Mouse (Mus musculus) large intestine, adult 2 months (tissue): ENCODE measurements around the gene Lekr1. TPM values are rescaled to one million over a fixed set of nuclear protein-coding genes. Genes with fewer than 3 reads are reported as not detected.
"Not testable (repeated sequence)": the region's sequence is repeated elsewhere in the genome, so short reads cannot be mapped to it uniquely, and the experiment has no call there.

Experiments
- DNase-seq: peaks from one replicate; pipeline ENCODE4 v3.0.0-alpha.2; 2012; ENCODE audit warnings: low read depth, low spot score
- WGBS: fragments of 180-500 bp; shearing (Covaris S2); methylation state at CpG from one replicate; pipeline ENCODE4 v1.1.7; 2018; 5-methylcytosine and 5-hydroxymethylcytosine counted together
- polyA plus RNA-seq: library from polyadenylated mRNA; depleted of rRNA; stranded (reverse); fragments of >200 nt; gene quantifications from 2 replicates; pipeline ENCODE4 v1.2.3, GENCODE M21; 2012

Lekr1 gene
- polyA plus RNA-seq, 1 experiment: 0.45 TPM

- WGBS: 89% methylated on average over 4 of the region's 4 CpGs
- DNase-seq: no peak
Measured at GRCm38 (mm10) chr3:65744936-65745335, 78.9 kb downstream of the Lekr1 start.

- 81% methylated on average over 20 of the region's 20 CpGs for WGBS
- DNase-seq: no peak
Measured at GRCm38 (mm10) chr3:65764511-65765508, 98.8 kb downstream of the Lekr1 start.

GRCm38 (mm10) chr3:65766387-65766786, 100.4 kb downstream of the Lekr1 start:
- no peak for DNase-seq

GRCm38 (mm10) chr3:65767202-65767862, 101.3 kb downstream of the Lekr1 start:
- WGBS: 84% methylated on average over 6 of the region's 6 CpGs
- DNase-seq: no peak

GRCm38 (mm10) chr3:65769666-65770065, 103.6 kb downstream of the Lekr1 start:
- DNase-seq: not testable (repeated sequence)
- 93% methylated on average over 7 of the region's 7 CpGs for WGBS

- WGBS: 68% methylated on average over 1 of the region's 1 CpGs
Measured at GRCm38 (mm10) chr3:65773910-65774309, 107.9 kb downstream of the Lekr1 start.

GRCm38 (mm10) chr3:65775096-65775495, 109.1 kb downstream of the Lekr1 start:
- WGBS: 81% methylated on average over 5 of the region's 5 CpGs
- no peak for DNase-seq

More at GRCm38 (mm10) chr3:65773910-65774309, 107.9 kb downstream of the Lekr1 start:
- no peak for DNase-seq

- WGBS: 72% methylated on average over 5 of the region's 5 CpGs
- no peak for DNase-seq
Measured at GRCm38 (mm10) chr3:65782246-65782645, 116.2 kb downstream of the Lekr1 start.

GRCm38 (mm10) chr3:65790076-65790685, 124.2 kb downstream of the Lekr1 start:
- DNase-seq: no peak
- WGBS: 24% methylated on average over 3 of the region's 3 CpGs

- DNase-seq: no peak
- WGBS: 79% methylated on average over 4 of the region's 4 CpGs
Measured at GRCm38 (mm10) chr3:65793561-65793960, 127.5 kb downstream of the Lekr1 start.

GRCm38 (mm10) chr3:65794711-65795110, 128.7 kb downstream of the Lekr1 start:
- DNase-seq: no peak
- 81% methylated on average over 2 of the region's 2 CpGs for whole genome bisulfite sequencing

GRCm38 (mm10) chr3:65797345-65798137, 131.5 kb downstream of the Lekr1 start:
- WGBS: 94% methylated on average over 5 of the region's 5 CpGs
- no peak for DNase-seq

GRCm38 (mm10) chr3:65800962-65801361, 134.9 kb downstream of the Lekr1 start:
- DNase-seq: no peak
- 68% methylated on average over 4 of the region's 4 CpGs for WGBS

- WGBS: 79% methylated on average over 5 of the region's 5 CpGs
- no peak for DNase-seq
Measured at GRCm38 (mm10) chr3:65802185-65802584, 136.2 kb downstream of the Lekr1 start.

- WGBS: 50% methylated on average over 5 of the region's 5 CpGs
- DNase-seq: no peak
Measured at GRCm38 (mm10) chr3:65802868-65803267, 136.8 kb downstream of the Lekr1 start.

GRCm38 (mm10) chr3:65814881-65815280, 148.9 kb downstream of the Lekr1 start:
- WGBS: 87% methylated on average over 6 of the region's 6 CpGs
- no peak for DNase-seq

- WGBS: 82% methylated on average over 10 of the region's 10 CpGs
- DNase-seq: no peak
Measured at GRCm38 (mm10) chr3:65816012-65816411, 150.0 kb downstream of the Lekr1 start.

GRCm38 (mm10) chr3:65818597-65818996, 152.6 kb downstream of the Lekr1 start:
- DNase-seq: no peak
- 62% methylated on average over 4 of the region's 4 CpGs for WGBS

- 50% methylated on average over 6 of the region's 6 CpGs for WGBS
Measured at GRCm38 (mm10) chr3:65819841-65820240, 153.8 kb downstream of the Lekr1 start.

More at GRCm38 (mm10) chr3:65819841-65820240, 153.8 kb downstream of the Lekr1 start:
- no peak for DNase-seq
